Mouse (Mus musculus) small intestine, adult 2 months (tissue): Measurements from ENCODE around the gene Ocel1.

Experiments used
- CTCF ChIP-seq: fragments of 200-500 bp; IDR thresholded peaks from 2 replicates; pipeline ENCODE4 v1.5.1; 2012; ENCODE audit warnings: low read depth, mild to moderate bottlenecking, control low read depth, inconsistent platforms, low read length, moderate library complexity, mixed read lengths; ENCODE audit not compliant: insufficient replicate concordance, insufficient read length; ENCODE audit errors: extremely low read depth
- POLR2A ChIP-seq: fragments of 200-500 bp; IDR thresholded peaks from 2 replicates; pipeline ENCODE4 v1.6.1; 2012; ENCODE audit warnings: low read depth, mild to moderate bottlenecking, control low read depth, inconsistent platforms, low read length, moderate library complexity

- TF ChIP-seq CTCF (peak; percentile 68), POLR2A (no peak)
Measured at GRCm38 (mm10) chr8:71406099-71407015, 35.3 kb downstream of the Ocel1 start.
